Mouse (Mus musculus): ENCODE measurements at regions not wholly inside any gene's neighbourhood (a gene's known extent, or its start where the extent isn't known, plus 50 kb on each side); places are given as distances from the start of the nearest gene placed in this dataset.
A peak's percentile ranks its signal among the peaks of the same experiment; 100 is the strongest.
"Not testable (repeated sequence)": the region's sequence is repeated elsewhere in the genome, so short reads cannot be mapped to it uniquely, and the experiment has no call there.

DNA sequence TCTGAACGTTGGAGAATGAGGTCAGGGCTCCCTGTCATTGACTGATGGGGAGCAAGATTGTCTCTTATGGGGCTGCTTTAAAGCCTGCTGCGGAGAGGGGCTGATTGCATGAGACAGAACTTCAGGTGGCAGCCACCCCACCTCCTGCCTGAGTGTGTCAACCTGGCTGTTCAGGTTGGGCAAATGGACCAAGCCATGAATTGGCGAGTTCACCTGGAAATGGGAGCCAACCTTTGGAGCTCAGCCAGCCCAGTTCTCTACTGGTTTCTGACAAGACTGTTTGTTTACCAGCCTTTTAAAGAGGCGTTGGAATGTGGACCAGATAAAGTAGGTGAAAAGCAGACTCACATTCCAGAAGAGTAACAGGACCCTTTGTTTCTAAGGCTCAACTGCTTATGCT is 180.3 kb downstream of the Tmx1 start:
- peak; percentile 65 for DNase-seq

- DNase-seq: no peak
Measured at GRCm38 (mm10) chr12:70633622-70634365, 180.9 kb downstream of the Tmx1 start.

DNA sequence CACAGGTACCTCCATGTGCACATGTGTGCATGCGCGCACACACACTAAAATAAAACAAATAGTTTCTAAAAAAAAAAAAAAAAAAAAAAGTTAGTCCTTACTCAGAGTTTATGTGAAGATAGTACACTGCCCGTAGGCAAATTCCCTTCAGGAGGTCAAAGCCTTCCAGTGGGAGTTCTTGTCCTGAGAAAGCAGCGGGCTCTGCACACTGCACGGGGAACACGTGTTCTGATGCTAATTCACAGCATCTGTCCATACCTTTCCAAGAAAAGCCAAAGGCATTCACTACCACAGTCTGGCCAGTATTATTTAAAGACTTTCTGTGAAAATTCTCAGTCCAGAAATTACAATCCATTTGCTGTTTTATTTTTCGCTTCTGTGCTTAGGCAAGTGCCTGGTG is 183.1 kb downstream of the Tmx1 start:
- no peak for DNase-seq

- DNase-seq: no peak
Measured at GRCm38 (mm10) chr12:70640186-70640585, 185.1 kb upstream of the Frmd6 start.

GRCm38 (mm10) chr12:70644910-70645309 is 180.4 kb upstream of the Frmd6 start:
- DNase-seq: no peak

DNA sequence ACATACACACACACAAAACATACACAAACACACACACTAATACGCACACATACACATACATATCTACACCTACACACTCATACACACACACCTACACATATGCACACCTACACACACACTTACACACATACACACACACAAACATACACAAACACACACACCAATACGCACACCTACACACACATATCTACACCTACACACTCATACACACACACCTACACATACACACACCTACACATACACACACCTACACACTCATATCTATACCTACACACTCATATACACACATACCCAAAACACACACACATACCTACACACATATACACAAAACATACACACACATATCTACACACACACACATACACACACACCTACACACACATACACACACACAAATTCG is 179.9 kb upstream of the Frmd6 start:
- no peak for DNase-seq

GRCm38 (mm10) chr12:70647516-70647915 is 177.8 kb upstream of the Frmd6 start:
- DNase-seq: no peak

GRCm38 (mm10) chr12:70648179-70648811 is 177.0 kb upstream of the Frmd6 start:
- peak; percentile 57 for DNase-seq

DNA sequence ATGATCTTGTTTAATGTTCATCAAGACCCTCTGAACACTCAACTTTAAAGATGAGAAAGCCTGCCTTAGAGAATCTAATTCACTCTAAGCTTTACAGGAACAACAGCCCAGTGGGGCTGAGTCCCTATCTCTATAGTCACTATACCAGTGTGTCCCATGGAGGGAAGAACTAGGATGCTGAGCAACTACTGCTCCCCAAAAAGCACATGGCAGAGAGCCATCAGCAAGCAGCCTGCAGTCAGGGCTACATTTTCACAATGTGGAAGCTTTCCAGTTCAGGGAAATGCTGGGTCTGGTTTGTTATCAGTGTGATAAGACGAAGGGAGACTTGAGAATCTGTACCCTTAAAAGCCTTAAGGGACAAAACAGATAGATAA is 176.5 kb upstream of the Frmd6 start:
- DNase-seq: no peak

- DNase-seq: peak; percentile 40
Measured at GRCm38 (mm10) chr12:70649691-70650090, 175.6 kb upstream of the Frmd6 start.

GRCm38 (mm10) chr12:70650470-70650869 is 174.8 kb upstream of the Frmd6 start:
- no peak for DNase-seq

DNA sequence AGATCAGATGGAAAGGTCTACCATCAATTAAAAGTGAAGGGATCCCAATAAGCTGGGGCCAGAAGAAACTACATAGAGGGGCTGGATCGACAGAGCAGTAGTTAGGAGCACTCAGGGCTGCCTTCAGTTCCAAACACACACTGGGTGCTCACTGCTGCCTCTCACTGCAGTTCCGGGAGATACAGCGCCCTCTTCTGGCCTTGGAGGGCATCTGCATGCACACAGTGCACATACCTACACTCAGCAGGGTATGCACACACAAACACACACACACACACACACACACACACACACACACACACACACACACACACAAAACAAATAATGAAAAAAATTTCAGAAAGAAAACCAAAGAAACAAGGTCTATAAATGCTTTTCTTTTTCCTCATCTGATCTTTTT is 172.6 kb upstream of the Frmd6 start:
- DNase-seq: no peak

- DNase-seq: no peak
Measured at GRCm38 (mm10) chr12:70653971-70654370, 171.3 kb upstream of the Frmd6 start.

- peak; percentile 78 for DNase-seq
Measured at GRCm38 (mm10) chr12:70654546-70654945, 170.8 kb upstream of the Frmd6 start.

DNA sequence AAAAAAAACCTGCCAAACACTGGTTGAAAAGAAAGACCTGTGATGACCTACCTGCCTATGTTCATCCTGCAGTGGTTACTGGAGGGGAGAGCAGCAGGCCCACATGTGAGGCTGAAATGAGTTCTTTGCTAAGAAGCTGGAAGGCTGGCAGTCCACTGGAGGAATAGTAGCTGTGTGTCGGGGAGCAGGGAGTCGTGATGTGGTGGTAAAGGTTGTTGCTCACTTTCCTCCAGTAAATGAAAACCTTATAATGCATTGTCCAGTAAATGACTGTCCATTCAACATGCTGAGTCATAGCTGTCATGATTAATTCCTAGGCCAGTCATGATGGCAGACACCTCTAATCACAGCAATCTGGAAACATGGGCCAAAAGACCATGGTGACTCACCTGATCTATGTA is 169.9 kb upstream of the Frmd6 start:
- no peak for DNase-seq

- no peak for DNase-seq
Measured at GRCm38 (mm10) chr12:70655900-70656544, 169.3 kb upstream of the Frmd6 start.

- DNase-seq: peak; percentile 45
Measured at GRCm38 (mm10) chr12:70656805-70657492, 168.4 kb upstream of the Frmd6 start.

- DNase-seq: no peak
Measured at GRCm38 (mm10) chr12:70657493-70657810, 167.9 kb upstream of the Frmd6 start.

GRCm38 (mm10) chr12:70658106-70658505 is 167.2 kb upstream of the Frmd6 start:
- DNase-seq: no peak

DNA sequence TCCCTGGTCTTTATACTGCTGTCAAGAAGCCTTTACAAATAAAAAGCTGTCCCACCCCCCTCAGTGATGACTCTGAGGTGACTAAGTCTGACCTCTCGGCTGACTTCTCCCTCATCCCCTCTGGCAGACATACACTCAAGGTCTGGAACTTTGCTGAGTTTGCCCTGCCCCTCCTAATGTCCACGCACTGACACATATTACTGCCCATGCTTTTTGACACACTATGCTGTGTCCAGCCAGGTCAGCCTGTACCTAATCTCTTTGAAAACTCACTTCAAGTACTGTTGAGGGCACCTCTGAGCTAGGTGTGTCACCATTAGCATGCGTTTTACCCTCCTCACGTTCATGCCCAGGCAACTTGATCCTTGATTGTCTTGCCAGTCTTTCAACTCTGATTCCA is 164.9 kb upstream of the Frmd6 start:
- peak; percentile 42 for DNase-seq

GRCm38 (mm10) chr12:70668158-70668557 is 157.2 kb upstream of the Frmd6 start:
- not testable (repeated sequence) for DNase-seq

GRCm38 (mm10) chr12:70672115-70672514 is 153.2 kb upstream of the Frmd6 start:
- DNase-seq: no peak

- no peak for DNase-seq
Measured at GRCm38 (mm10) chr12:70673188-70673587, 152.1 kb upstream of the Frmd6 start.

DNA sequence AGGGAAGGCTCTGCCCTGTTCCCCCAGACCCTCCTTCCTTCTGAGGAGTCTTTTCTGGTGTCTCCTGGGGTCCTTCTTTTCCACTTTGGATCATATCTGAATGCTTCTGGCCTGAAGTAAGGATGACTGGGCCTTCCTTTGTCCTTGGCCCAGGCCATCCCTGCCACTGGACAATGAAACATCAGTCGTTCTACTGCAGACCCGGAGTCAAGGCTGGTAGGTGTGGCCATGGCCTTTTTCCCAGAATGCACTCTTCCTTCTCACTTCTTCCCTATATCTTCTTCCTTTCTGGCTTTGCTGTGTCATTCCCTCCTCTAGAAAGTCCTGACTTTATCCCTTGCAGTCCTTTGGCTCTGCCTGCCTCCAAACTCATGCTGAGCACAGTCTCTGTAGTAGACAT is 151.2 kb upstream of the Frmd6 start:
- no peak for DNase-seq

All from lung, postnatal 36 days (tissue).